Mouse (Mus musculus) v-Abl transformed pro-B cells (cell line): ENCODE measurements around the gene 1700049E17Rik2.
"Not testable (repeated sequence)": the region's sequence is repeated elsewhere in the genome, so short reads cannot be mapped to it uniquely, and the experiment has no call there.

Experiments used
- in situ Hi-C, 2 experiments: fragments of 400-800 bp; cut with MboI; formaldehyde crosslinking; loops; one replicate each; pipeline ENCODE4 v1.15.1; 2025; ENCODE audit not compliant: unreplicated experiment in 2 of 2

The 1700049E17Rik2 gene

GRCm38 (mm10) chr14:41572911-41573310 is at the start of gene 1700049E17Rik2:
Gene 1700049E17Rik2, plus strand, starts transcription at chr14:41573211.
- in situ Hi-C loops: not testable (repeated sequence)

DNA sequence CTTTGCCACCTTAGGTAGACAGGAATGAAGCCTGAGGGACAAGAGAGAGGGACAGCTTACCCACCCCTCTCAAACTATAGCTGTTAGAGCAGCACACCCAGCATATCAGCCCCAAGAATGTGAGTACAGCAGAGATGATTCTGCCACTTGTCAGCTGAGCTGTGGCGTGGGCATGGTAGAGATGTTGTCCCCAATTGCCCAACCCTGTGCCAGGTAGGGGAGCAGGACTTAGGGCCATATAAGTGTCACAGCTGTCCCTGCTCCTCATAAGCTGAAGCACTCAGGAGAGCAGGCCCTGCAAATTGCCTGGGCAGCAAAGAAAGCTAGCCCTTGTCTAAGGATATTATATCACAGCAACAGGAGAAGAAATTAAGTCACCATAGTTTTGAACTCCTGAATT is 48.3 kb upstream of the 1700049E17Rik2 start:
- in situ Hi-C loops: not testable (repeated sequence)

- in situ Hi-C loops: not testable (repeated sequence)
Measured at GRCm38 (mm10) chr14:41555483-41555882, 17.5 kb upstream of the 1700049E17Rik2 start, which contains the start of gene Gm7970. Gene Gm7970, minus strand, starts transcription at chr14:41555583.

DNA sequence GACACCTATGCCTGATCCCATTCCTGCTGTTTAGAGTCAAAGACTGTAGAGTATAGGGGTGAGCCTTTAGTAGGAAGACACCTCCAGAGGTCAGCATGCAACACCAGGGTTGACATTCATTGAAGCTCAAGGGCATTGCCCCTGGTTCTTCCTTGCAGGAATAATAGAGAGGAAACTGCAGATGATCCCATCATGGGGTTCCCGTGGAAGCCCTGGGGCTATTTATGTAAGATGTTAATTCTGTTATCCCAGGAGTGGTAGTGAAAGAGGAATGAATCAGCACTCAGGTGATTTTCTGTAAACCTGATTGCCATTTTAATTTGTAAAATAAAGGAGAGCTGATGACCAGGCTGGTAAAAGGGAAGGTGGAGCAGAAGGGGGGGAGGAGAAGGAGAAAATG is 13.3 kb downstream of the 1700049E17Rik2 start:
- in situ Hi-C loops: not testable (repeated sequence)

DNA sequence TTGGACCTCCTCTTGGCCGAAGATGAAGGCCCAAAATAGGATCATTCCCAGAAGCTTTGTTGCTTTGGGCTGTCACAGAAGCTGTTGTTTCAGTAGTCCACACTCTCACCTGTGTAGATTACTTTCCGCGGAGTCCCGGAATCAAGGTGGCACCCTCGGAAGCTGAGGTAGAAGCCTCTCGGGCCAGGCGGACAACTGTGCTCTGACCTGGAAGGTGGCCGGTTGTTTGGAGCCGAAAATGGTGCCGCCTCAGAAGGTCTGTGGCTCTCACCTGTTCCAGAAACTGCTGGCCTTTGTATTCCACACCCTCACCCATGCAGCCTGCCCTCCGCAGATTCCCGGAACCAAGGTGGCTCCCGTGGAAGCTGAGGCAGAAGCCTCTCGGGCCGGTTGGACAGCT is 27.9 kb downstream of the 1700049E17Rik2 start:
- in situ Hi-C loops: not testable (repeated sequence)

DNA sequence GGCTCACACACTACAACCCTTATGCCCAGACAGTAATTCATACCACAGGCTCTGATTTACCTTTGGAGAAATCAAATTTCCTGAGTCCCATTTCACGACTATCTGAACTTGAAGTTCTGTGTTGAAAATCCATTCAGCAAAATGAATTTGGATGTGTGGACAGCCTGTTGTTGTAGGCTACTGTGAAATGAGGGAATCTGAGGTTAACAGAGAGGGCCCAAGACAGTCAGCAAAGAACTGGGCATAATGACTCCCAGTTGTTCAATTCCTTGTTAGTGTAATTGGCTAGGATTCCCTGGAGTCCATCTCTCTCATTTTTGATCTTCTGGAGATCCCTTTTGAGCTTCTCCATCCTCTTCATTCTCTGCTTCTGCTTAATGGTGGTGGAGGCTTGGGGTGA is 37.7 kb downstream of the 1700049E17Rik2 start:
- in situ Hi-C loops: not testable (repeated sequence)

DNA sequence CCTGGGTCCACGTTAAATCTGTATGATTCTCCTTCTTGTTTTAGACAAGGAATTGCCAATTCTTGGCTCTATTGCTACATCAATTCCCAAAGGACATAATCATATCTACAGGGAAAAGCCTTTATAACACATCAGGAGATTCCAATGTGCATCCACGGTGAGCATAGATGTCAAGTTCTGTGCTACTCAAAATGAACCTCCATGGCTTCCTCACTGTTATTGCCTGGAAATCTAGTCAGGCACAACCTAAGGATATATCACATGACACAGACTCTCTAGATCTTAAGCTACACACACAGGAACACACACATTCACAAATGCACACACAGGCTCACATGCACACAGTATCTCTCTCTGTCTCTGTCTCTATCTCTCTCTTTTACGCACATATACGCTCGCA is 49.5 kb downstream of the 1700049E17Rik2 start:
- in situ Hi-C loops: not testable (repeated sequence)

DNA sequence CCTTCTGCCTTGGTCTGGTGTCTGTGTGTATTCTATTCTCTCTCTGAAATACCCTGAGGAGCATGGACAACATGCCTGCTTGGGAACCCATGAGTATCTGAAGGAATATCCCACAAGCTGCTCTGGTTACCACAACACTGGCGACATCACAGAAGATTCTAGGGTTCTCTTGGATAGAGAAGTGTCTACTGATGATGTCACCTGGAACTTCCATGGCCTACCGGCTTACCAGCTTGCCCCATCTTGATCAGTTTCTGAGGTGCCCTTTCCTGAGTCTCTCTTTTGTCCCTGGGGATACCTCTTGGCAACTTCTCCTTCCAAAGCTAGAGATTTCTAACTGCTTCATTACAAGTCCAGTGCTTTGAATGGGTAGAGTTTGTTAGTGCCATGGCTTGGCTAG is 51.5 kb downstream of the 1700049E17Rik2 start, which contains the start of gene Gm3072:
TSS of gene Gm3072 (minus strand) at position 101 of the 400 bp plus-strand sequence.
- in situ Hi-C loops: not testable (repeated sequence)

GRCm38 (mm10) chr14:41630144-41630543 is 57.1 kb downstream of the 1700049E17Rik2 start:
- in situ Hi-C loops: not testable (repeated sequence)
